Mouse (Mus musculus): ENCODE measurements around the gene Numbl. TPM values are rescaled to one million over a fixed set of nuclear protein-coding genes. Genes with fewer than 3 reads are reported as not detected.

Gene Numbl
- total RNA-seq (2021): 100 to 1,000 TPM; 107 to 127 TPM

- peak; percentile 90 to 92 for DNase-seq (ENCODE audit: low spot score in 2 of 2)
- intact Hi-C loops (cut with DNase I): no loop called here
Observed at GRCm38 (mm10) chr7:27258205-27258899, at the start of gene Numbl. Numbl (plus strand) TSS chr7:27258433.

GRCm38 (mm10) chr7:27212626-27213025, 45.6 kb upstream of the Numbl start:
- intact Hi-C loops (cut with DNase I): no loop called here
- no peak for DNase-seq (ENCODE audit: low spot score in 2 of 2)

GRCm38 (mm10) chr7:27218586-27218985, 39.6 kb upstream of the Numbl start:
- intact Hi-C loops (cut with DNase I): no loop called here

GRCm38 (mm10) chr7:27219937-27220336, 38.3 kb upstream of the Numbl start:
- intact Hi-C loops (cut with DNase I): no loop called here
- no peak for DNase-seq (ENCODE audit: low spot score in 2 of 2)

More at GRCm38 (mm10) chr7:27218586-27218985, 39.6 kb upstream of the Numbl start:
- DNase-seq (ENCODE audit: low spot score in 2 of 2): no peak

- intact Hi-C loops (cut with DNase I): no loop called here
- no peak for DNase-seq (ENCODE audit: low spot score in 2 of 2)
Observed at GRCm38 (mm10) chr7:27221939-27222338, 36.3 kb upstream of the Numbl start.

GRCm38 (mm10) chr7:27222538-27222937, 35.7 kb upstream of the Numbl start:
- DNase-seq (ENCODE audit: low spot score in 2 of 2): no peak
- intact Hi-C loops (cut with DNase I): no loop called here

GRCm38 (mm10) chr7:27224877-27225575, 33.2 kb upstream of the Numbl start:
- intact Hi-C loops (cut with DNase I): loop anchor here (5.0 kb wide), 1 partner anchor 37 kb away; no protein-coding TSS in a partner anchor
- peak; percentile 50 for DNase-seq (ENCODE audit: low spot score in 2 of 2)

- DNase-seq (ENCODE audit: low spot score in 2 of 2): no peak
- intact Hi-C loops (cut with DNase I): loop anchor here (5.0 kb wide), 1 partner anchor 35 kb away; no protein-coding TSS in a partner anchor
Observed at GRCm38 (mm10) chr7:27227276-27227675, 31.0 kb upstream of the Numbl start.

- DNase-seq (ENCODE audit: low spot score in 2 of 2): peak in 1 of 2 experiments; percentile 28
- intact Hi-C loops (cut with DNase I): loop anchor here (5.0 kb wide), 1 partner anchor 35 kb away; no protein-coding TSS in a partner anchor
Observed at GRCm38 (mm10) chr7:27227676-27228075, 30.6 kb upstream of the Numbl start.

- intact Hi-C loops (cut with DNase I): loop anchor here (5.0 kb wide), 1 partner anchor 34 kb away; no protein-coding TSS in a partner anchor
- DNase-seq (ENCODE audit: low spot score in 2 of 2): peak; percentile 92
Observed at GRCm38 (mm10) chr7:27228281-27228821, 29.9 kb upstream of the Numbl start, which contains the start of gene Itpkc. Itpkc (minus strand) TSS chr7:27228661.

GRCm38 (mm10) chr7:27228865-27229264, 29.4 kb upstream of the Numbl start:
- intact Hi-C loops (cut with DNase I): loop anchor here (5.0 kb wide), 1 partner anchor 33 kb away; no protein-coding TSS in a partner anchor

GRCm38 (mm10) chr7:27230781-27231180, 27.5 kb upstream of the Numbl start:
- DNase-seq (ENCODE audit: low spot score in 2 of 2): no peak
- intact Hi-C loops (cut with DNase I): loop anchor here (5.0 kb wide), 1 partner anchor 63 kb away; the partner anchor contains the start of gene Egln2

More at GRCm38 (mm10) chr7:27228865-27229264, 29.4 kb upstream of the Numbl start:
- DNase-seq (ENCODE audit: low spot score in 2 of 2): no peak

- intact Hi-C loops (cut with DNase I): loop anchor here (5.0 kb wide), 1 partner anchor 65 kb away; the partner anchor contains the start of gene Egln2
Observed at GRCm38 (mm10) chr7:27231693-27232331, 26.4 kb upstream of the Numbl start.

GRCm38 (mm10) chr7:27232781-27233281, 25.4 kb upstream of the Numbl start, which contains the start of gene Coq8b:
Coq8b (plus strand) TSS chr7:27233023.
- intact Hi-C loops (cut with DNase I): loop anchor here (5.0 kb wide), 1 partner anchor 66 kb away; the partner anchor contains the start of gene Egln2
- peak; percentile 90 to 92 for DNase-seq (ENCODE audit: low spot score in 2 of 2)

More at GRCm38 (mm10) chr7:27231693-27232331, 26.4 kb upstream of the Numbl start:
- peak; percentile 83 to 89 for DNase-seq (ENCODE audit: low spot score in 2 of 2)

- intact Hi-C loops (cut with DNase I): loop anchor here (5.0 kb wide), 1 partner anchor 66 kb away; the partner anchor contains the start of gene Egln2
- DNase-seq (ENCODE audit: low spot score in 2 of 2): no peak
Observed at GRCm38 (mm10) chr7:27233300-27233699, 24.9 kb upstream of the Numbl start.

- intact Hi-C loops (cut with DNase I): no loop called here
- no peak for DNase-seq (ENCODE audit: low spot score in 2 of 2)
Observed at GRCm38 (mm10) chr7:27235726-27236125, 22.5 kb upstream of the Numbl start.

GRCm38 (mm10) chr7:27237527-27237926, 20.7 kb upstream of the Numbl start:
- no peak for DNase-seq (ENCODE audit: low spot score in 2 of 2)
- intact Hi-C loops (cut with DNase I): no loop called here

GRCm38 (mm10) chr7:27238568-27238967, 19.7 kb upstream of the Numbl start:
- DNase-seq (ENCODE audit: low spot score in 2 of 2): no peak
- intact Hi-C loops (cut with DNase I): no loop called here

- DNase-seq (ENCODE audit: low spot score in 2 of 2): no peak
- intact Hi-C loops (cut with DNase I): no loop called here
Observed at GRCm38 (mm10) chr7:27243211-27243610, 15.0 kb upstream of the Numbl start.

All from left cerebral cortex, postnatal 36 days (tissue).